Mouse (Mus musculus) C2C12 (cell line): ENCODE measurements around the gene Exoc3l.

Experiments
- CTCF ChIP-seq: IDR thresholded peaks from one replicate; pipeline ENCODE4 v1.5.1; 2011; ENCODE audit not compliant: control insufficient read depth, insufficient read depth, insufficient read length
- MAX ChIP-seq: IDR thresholded peaks from one replicate; pipeline ENCODE4 v1.6.1; 2011; ENCODE audit warnings: mild to moderate bottlenecking, control low read depth
- MYOG ChIP-seq: IDR thresholded peaks from one replicate; pipeline ENCODE4 v1.6.1; 2011; ENCODE audit not compliant: control insufficient read depth, insufficient read length; ENCODE audit errors: extremely low read depth
- USF1 ChIP-seq: IDR thresholded peaks from one replicate; pipeline ENCODE4 v1.6.1; 2011; ENCODE audit warnings: low read depth, mild to moderate bottlenecking, control low read depth, moderate library complexity

DNA sequence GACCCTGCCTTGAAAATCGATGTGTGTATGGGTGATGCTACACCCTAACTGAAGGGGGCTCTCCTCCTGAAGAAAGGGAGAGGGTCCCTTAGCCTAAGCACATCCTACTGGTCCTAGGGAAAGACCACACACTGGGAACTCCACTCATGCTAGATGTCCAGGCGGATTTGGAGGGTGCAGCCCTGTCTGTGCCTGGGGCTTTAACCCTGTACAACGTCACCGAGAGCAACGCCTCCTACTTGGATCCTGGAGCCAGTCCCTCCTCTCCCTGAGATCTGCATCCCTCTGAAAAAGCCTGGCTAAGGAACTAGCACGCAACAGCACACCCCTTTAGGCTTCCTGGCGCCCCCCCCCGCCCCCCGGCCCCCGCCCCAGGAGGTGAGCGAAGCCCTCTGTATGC, 20.5 kb downstream of the Exoc3l start:
- TF ChIP-seq CTCF (no peak), USF1 (no peak), MYOG (no peak), MAX (no peak)
